Mouse (Mus musculus): Measurements from ENCODE around the gene Tbc1d24. TPM values are rescaled to one million over a fixed set of nuclear protein-coding genes. Genes with fewer than 3 reads are reported as not detected.

Tbc1d24 gene
- polyA plus RNA-seq (2015; fragmentation: Nextera tagmentation; extraction: Ambion mirVana) = 5.5 and 6.1 TPM in 2 replicates

GRCm38 (mm10) chr17:24205284-24205888 is at the start of gene Tbc1d24:
Tbc1d24 (minus strand) TSS chr17:24205562.
- peak within 1 kb of the TSS; percentile 70 for H3K9ac ChIP-seq (ENCODE audit: low read depth, low read length)
- H3K4me3 ChIP-seq (ENCODE audit: low read length) = peak within 1 kb of the TSS; percentile 66
- peak; percentile 56 for ATAC-seq
- H3K36me3 ChIP-seq (ENCODE audit: control insufficient read depth, insufficient read depth, low read length) = no peaks in the 10 kb centered on the region
- H3K9me3 ChIP-seq (ENCODE audit: control insufficient read depth, low read length) = no peaks in the 10 kb centered on the region
- peak within 1 kb of the TSS; percentile 97 for H3K4me2 ChIP-seq (ENCODE audit: low read depth, low read length)
- H3K4me1 ChIP-seq (ENCODE audit: control insufficient read depth, insufficient read depth, low read length) = peaks cover 83% of the 10 kb centered on the region
- WGBS = under 1% methylated on average over 59 of the region's 65 CpGs
- peaks cover 10% of the 10 kb centered on the region; the same call in 1 of the 2 replicates for H3K27me3 ChIP-seq (replicated peaks; ENCODE audit: control insufficient read depth, insufficient read depth, low read length)
- peak within 1 kb of the TSS; percentile 42 for H3K27ac ChIP-seq (ENCODE audit: low read length)

GRCm38 (mm10) chr17:24252329-24252728 is 47.0 kb upstream of the Tbc1d24 start:
- Histone ChIP-seq H3K4me3 (ENCODE audit: low read length) (no peak overlapping the region), H3K4me2 (ENCODE audit: low read depth, low read length) (no peak overlapping the region; the same call in 1 of the 2 replicates), H3K9me3 (ENCODE audit: control insufficient read depth, low read length) (no peaks in the 10 kb centered on the region), H3K27me3 (replicated peaks; ENCODE audit: control insufficient read depth, insufficient read depth, low read length) (no peaks in the 10 kb centered on the region), H3K36me3 (ENCODE audit: control insufficient read depth, insufficient read depth, low read length) (peaks cover 12% of the 10 kb centered on the region), H3K4me1 (ENCODE audit: control insufficient read depth, insufficient read depth, low read length) (peaks cover 14% of the 10 kb centered on the region), H3K9ac (ENCODE audit: low read depth, low read length) (no peak overlapping the region; the same call in 1 of the 2 replicates), H3K27ac (ENCODE audit: low read length) (no peak overlapping the region)
- no peak for ATAC-seq
- 95% methylated on average over 2 of the region's 2 CpGs for WGBS

DNA sequence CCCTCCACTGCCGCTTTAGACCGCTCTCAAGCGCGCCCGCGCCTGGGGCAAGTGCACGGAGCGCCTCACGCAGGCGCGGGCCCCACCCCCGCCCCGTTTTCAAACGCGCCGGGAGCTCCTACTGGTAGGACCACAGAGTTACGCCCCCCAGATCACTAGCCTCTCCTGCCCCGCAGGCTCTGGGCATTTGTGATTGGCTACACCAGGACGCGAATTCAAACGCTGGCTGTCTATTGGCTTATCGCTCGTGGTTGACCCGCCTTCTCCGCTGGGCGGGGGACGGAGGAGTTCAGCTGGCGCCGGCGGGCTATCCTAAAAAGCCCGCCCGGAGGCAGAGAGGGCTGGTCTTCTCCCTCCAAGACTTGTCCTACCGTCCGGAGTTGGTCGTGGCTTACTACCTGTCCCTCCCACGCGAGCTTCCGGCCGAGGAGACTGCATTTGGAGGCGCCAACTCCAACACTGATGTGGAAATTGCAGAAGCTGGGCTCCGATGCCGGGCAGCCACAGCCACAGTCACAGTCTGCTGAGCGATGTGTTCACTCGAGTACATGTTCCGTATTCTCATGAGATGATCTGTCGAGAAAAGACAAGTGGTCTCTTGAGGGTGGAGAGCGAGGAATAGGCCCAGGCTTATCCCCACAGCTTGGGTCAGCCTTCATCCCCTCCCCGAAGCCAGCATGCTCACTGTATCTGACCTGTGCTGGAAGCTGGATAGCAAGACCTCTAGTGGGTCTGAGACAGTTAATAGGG is 46.1 kb upstream of the Tbc1d24 start, which contains the start of gene Ccnf:
TSS of gene Ccnf (minus strand) at position 165 of the 750 bp plus-strand sequence.
- Histone ChIP-seq H3K4me3 (ENCODE audit: low read length) (peak within 1 kb of the TSS; percentile 81), H3K9me3 (ENCODE audit: control insufficient read depth, low read length) (no peaks in the 10 kb centered on the region)
- WGBS = under 1% methylated on average over 48 of the region's 48 CpGs

DNA sequence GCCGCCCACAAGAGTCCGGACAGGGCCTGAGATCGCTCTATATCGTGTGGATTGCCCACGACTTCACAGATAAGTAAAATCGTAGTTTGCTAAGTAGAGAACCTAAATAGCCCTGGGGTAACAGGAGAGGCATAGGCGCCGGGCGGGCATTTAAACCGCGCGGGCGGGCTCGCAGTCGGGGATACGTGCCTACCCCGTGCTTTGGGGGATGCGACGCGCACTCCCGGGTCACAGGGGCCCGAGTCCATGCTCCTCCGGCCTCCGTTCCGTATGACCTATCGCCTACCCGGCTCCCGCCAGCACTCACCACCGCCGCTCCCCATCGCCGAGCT is 45.6 kb upstream of the Tbc1d24 start:
- Histone ChIP-seq H3K4me1 (ENCODE audit: control insufficient read depth, insufficient read depth, low read length) (peaks cover 14% of the 10 kb centered on the region), H3K9ac (ENCODE audit: low read depth, low read length) (peak overlapping the region; percentile 86), H3K27ac (ENCODE audit: low read length) (peak overlapping the region; percentile 73), H3K9me3 (ENCODE audit: control insufficient read depth, low read length) (no peaks in the 10 kb centered on the region), H3K36me3 (ENCODE audit: control insufficient read depth, insufficient read depth, low read length) (peaks cover 15% of the 10 kb centered on the region), H3K4me3 (ENCODE audit: low read length) (peak overlapping the region; percentile 81), H3K4me2 (ENCODE audit: low read depth, low read length) (peak overlapping the region; percentile 53), H3K27me3 (replicated peaks; ENCODE audit: control insufficient read depth, insufficient read depth, low read length) (no peaks in the 10 kb centered on the region)
- 0 out of 2 replicates have a peak, but pooled peaks have one; percentile 20 for ATAC-seq
- WGBS = 0% methylated on average over 32 of the region's 32 CpGs

More for the DNA sequence above, 46.1 kb upstream of the Tbc1d24 start, which contains the start of gene Ccnf:
- ATAC-seq = peak; percentile 100
- H3K4me2 ChIP-seq (ENCODE audit: low read depth, low read length) = peak within 1 kb of the TSS; percentile 77
- H3K36me3 ChIP-seq (ENCODE audit: control insufficient read depth, insufficient read depth, low read length) = peaks cover 12% of the 10 kb centered on the region
- no peaks in the 10 kb centered on the region for H3K27me3 ChIP-seq (replicated peaks; ENCODE audit: control insufficient read depth, insufficient read depth, low read length)
- H3K9ac ChIP-seq (ENCODE audit: low read depth, low read length) = peak within 1 kb of the TSS; percentile 86
- peaks cover 14% of the 10 kb centered on the region for H3K4me1 ChIP-seq (ENCODE audit: control insufficient read depth, insufficient read depth, low read length)
- H3K27ac ChIP-seq (ENCODE audit: low read length) = peak within 1 kb of the TSS; percentile 82

DNA sequence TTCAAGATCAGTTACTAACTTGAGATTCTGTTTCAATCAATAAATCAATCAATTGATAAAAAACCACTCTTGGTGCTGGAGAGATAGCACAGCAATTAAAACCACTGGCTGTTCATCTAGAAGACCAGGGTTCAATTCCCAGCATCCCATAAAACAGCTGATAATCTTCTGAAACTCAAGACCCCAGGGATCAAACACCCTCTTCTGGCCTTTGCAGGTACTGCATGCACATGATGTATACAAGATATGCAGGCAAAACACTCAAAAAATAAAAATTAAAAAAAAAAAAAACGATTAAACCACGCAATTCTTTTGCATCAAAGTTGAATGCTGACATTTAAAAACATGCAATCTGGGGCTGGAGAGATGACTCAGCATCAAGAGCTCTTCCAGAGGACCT is 43.3 kb upstream of the Tbc1d24 start:
- no peak for ATAC-seq
- no peak overlapping the region for H3K4me3 ChIP-seq (ENCODE audit: low read length)
- 97% methylated on average over 2 of the region's 2 CpGs for WGBS

GRCm38 (mm10) chr17:24244061-24244460 is 38.7 kb upstream of the Tbc1d24 start:
- no peaks in the 10 kb centered on the region for H3K27me3 ChIP-seq (replicated peaks; ENCODE audit: control insufficient read depth, insufficient read depth, low read length)
- no peak overlapping the region for H3K4me3 ChIP-seq (ENCODE audit: low read length)
- WGBS = 97% methylated on average over 8 of the region's 8 CpGs
- peaks cover 55% of the 10 kb centered on the region for H3K36me3 ChIP-seq (ENCODE audit: control insufficient read depth, insufficient read depth, low read length)
- H3K9me3 ChIP-seq (ENCODE audit: control insufficient read depth, low read length) = peaks cover 7% of the 10 kb centered on the region; the same call in 1 of the 2 replicates
- no peak for ATAC-seq
- H3K27ac ChIP-seq (ENCODE audit: low read length) = no peak overlapping the region
- H3K9ac ChIP-seq (ENCODE audit: low read depth, low read length) = no peak overlapping the region
- H3K4me1 ChIP-seq (ENCODE audit: control insufficient read depth, insufficient read depth, low read length) = no peaks in the 10 kb centered on the region
- no peak overlapping the region for H3K4me2 ChIP-seq (ENCODE audit: low read depth, low read length)

More for the DNA sequence above, 43.3 kb upstream of the Tbc1d24 start:
- no peak overlapping the region for H3K9ac ChIP-seq (ENCODE audit: low read depth, low read length)
- peaks cover 14% of the 10 kb centered on the region for H3K4me1 ChIP-seq (ENCODE audit: control insufficient read depth, insufficient read depth, low read length)
- peaks cover 27% of the 10 kb centered on the region for H3K36me3 ChIP-seq (ENCODE audit: control insufficient read depth, insufficient read depth, low read length)
- H3K27ac ChIP-seq (ENCODE audit: low read length) = no peak overlapping the region
- no peak overlapping the region for H3K4me2 ChIP-seq (ENCODE audit: low read depth, low read length)
- peaks cover 7% of the 10 kb centered on the region; the same call in 1 of the 2 replicates for H3K9me3 ChIP-seq (ENCODE audit: control insufficient read depth, low read length)
- H3K27me3 ChIP-seq (replicated peaks; ENCODE audit: control insufficient read depth, insufficient read depth, low read length) = no peaks in the 10 kb centered on the region

GRCm38 (mm10) chr17:24243311-24243969 is 38.1 kb upstream of the Tbc1d24 start:
- H3K4me3 ChIP-seq (ENCODE audit: low read length) = no peak overlapping the region
- H3K4me2 ChIP-seq (ENCODE audit: low read depth, low read length) = no peak overlapping the region
- no peak overlapping the region for H3K27ac ChIP-seq (ENCODE audit: low read length)
- 83% methylated on average over 4 of the region's 4 CpGs for WGBS
- no peak for ATAC-seq
- no peaks in the 10 kb centered on the region for H3K4me1 ChIP-seq (ENCODE audit: control insufficient read depth, insufficient read depth, low read length)
- peaks cover 54% of the 10 kb centered on the region for H3K36me3 ChIP-seq (ENCODE audit: control insufficient read depth, insufficient read depth, low read length)
- H3K9ac ChIP-seq (ENCODE audit: low read depth, low read length) = no peak overlapping the region
- no peaks in the 10 kb centered on the region for H3K27me3 ChIP-seq (replicated peaks; ENCODE audit: control insufficient read depth, insufficient read depth, low read length)
- peaks cover 7% of the 10 kb centered on the region; the same call in 1 of the 2 replicates for H3K9me3 ChIP-seq (ENCODE audit: control insufficient read depth, low read length)

DNA sequence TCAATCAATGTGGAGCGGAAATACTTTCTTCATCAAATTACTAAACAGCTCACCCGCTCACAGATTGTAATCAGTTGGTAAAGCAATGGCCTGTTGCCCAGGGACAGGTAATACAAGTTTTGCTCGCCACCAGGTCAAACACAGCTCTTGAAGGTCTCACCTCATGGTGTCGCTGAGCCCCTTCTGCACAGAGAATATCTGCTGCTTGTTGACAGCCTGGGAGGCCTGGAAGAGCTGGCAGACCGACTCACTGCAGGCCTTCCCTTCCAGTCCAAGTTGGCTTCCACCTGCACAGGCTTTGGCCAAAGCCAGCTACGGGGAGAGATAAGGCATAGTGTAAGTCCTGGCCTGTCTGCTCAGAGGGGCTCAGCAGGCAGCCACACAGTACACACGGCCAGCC is 31.6 kb upstream of the Tbc1d24 start:
- Histone ChIP-seq H3K9me3 (ENCODE audit: control insufficient read depth, low read length) (no peaks in the 10 kb centered on the region), H3K36me3 (ENCODE audit: control insufficient read depth, insufficient read depth, low read length) (peaks cover 41% of the 10 kb centered on the region), H3K4me3 (ENCODE audit: low read length) (no peak overlapping the region), H3K27ac (ENCODE audit: low read length) (no peak overlapping the region), H3K4me2 (ENCODE audit: low read depth, low read length) (no peak overlapping the region), H3K27me3 (replicated peaks; ENCODE audit: control insufficient read depth, insufficient read depth, low read length) (no peaks in the 10 kb centered on the region), H3K9ac (ENCODE audit: low read depth, low read length) (no peak overlapping the region), H3K4me1 (ENCODE audit: control insufficient read depth, insufficient read depth, low read length) (no peaks in the 10 kb centered on the region)
- WGBS = 92% methylated on average over 7 of the region's 7 CpGs
- ATAC-seq = no peak

- 100% methylated on average over 1 of the region's 1 CpGs for WGBS
- H3K36me3 ChIP-seq (ENCODE audit: control insufficient read depth, insufficient read depth, low read length) = peaks cover 41% of the 10 kb centered on the region
- no peak overlapping the region for H3K27ac ChIP-seq (ENCODE audit: low read length)
- H3K9me3 ChIP-seq (ENCODE audit: control insufficient read depth, low read length) = no peaks in the 10 kb centered on the region
- H3K27me3 ChIP-seq (replicated peaks; ENCODE audit: control insufficient read depth, insufficient read depth, low read length) = no peaks in the 10 kb centered on the region
- no peak overlapping the region for H3K4me2 ChIP-seq (ENCODE audit: low read depth, low read length)
- no peak for ATAC-seq
- H3K4me3 ChIP-seq (ENCODE audit: low read length) = no peak overlapping the region
- no peak overlapping the region for H3K9ac ChIP-seq (ENCODE audit: low read depth, low read length)
- no peaks in the 10 kb centered on the region for H3K4me1 ChIP-seq (ENCODE audit: control insufficient read depth, insufficient read depth, low read length)
Measured at GRCm38 (mm10) chr17:24236479-24236878, 31.1 kb upstream of the Tbc1d24 start.

Measured in intestine, embryonic 16.5 days (tissue).